Mouse (Mus musculus) hematopoietic stem cell, adult 5-6 weeks (primary cell): ENCODE measurements around the gene Mgrn1. TPM values are rescaled to one million over a fixed set of nuclear protein-coding genes. Genes with fewer than 3 reads are reported as not detected.

Experiments used
- total RNA-seq: library from RNA; stranded (forward); fragments of 172-1452, 232-1000 nt; gene quantifications from 2 replicates; pipeline ENCODE4 v1.2.3, GENCODE M21; 2017

Mgrn1 gene
- total RNA-seq, 1 experiment from 2014 or later: 16.5 TPM

Other genes with a start within 250 kb of the Mgrn1 start
- 0.89 and 1.8 TPM in 2 replicates for gene Vasn, start 246.3 kb upstream of the Mgrn1 start, total RNA-seq
- 55.2 and 76.0 TPM in 2 replicates for gene Dnaja3, start 246.3 kb upstream of the Mgrn1 start, total RNA-seq
- 65.0 and 67.3 TPM in 2 replicates for gene Coro7, start 206.5 kb upstream of the Mgrn1 start, total RNA-seq
- gene Nmral1, start 166.9 kb upstream of the Mgrn1 start, total RNA-seq: 56.7 and 84.0 TPM in 2 replicates
- gene Hmox2, start 159.9 kb upstream of the Mgrn1 start, total RNA-seq: 104 and 109 TPM in 2 replicates
- gene Cdip1, start 96.0 kb upstream of the Mgrn1 start, total RNA-seq: 15.6 and 19.4 TPM in 2 replicates
- 3.4 TPM in 1 of 2 replicates, not detected in the other for gene 4930562C15Rik, start 50.8 kb upstream of the Mgrn1 start, total RNA-seq
- 24.3 and 40.4 TPM in 2 replicates for gene Ubald1, start 5.9 kb upstream of the Mgrn1 start, total RNA-seq
- 12.8 and 22.6 TPM in 2 replicates for gene Nudt16l1, start 52.5 kb downstream of the Mgrn1 start, total RNA-seq
- 26.9 and 30.8 TPM in 2 replicates for gene Anks3, start 78.0 kb downstream of the Mgrn1 start, total RNA-seq
- gene Sept12, start 111.6 kb downstream of the Mgrn1 start, total RNA-seq: not detected in 2 replicates
- not detected in 2 replicates for gene Smim22, start 121.0 kb downstream of the Mgrn1 start, total RNA-seq
- gene Rogdi, start 127.3 kb downstream of the Mgrn1 start, total RNA-seq: 5.0 and 5.3 TPM in 2 replicates
- 96.6 and 102 TPM in 2 replicates for gene Glyr1, start 163.6 kb downstream of the Mgrn1 start, total RNA-seq
- gene Ubn1, start 163.8 kb downstream of the Mgrn1 start, total RNA-seq: 51.5 and 57.7 TPM in 2 replicates
- gene Ppl, start 246.2 kb downstream of the Mgrn1 start, total RNA-seq: not detected in 2 replicates